Mouse (Mus musculus) MEL (cell line): ENCODE results near the gene Dapl1.

Source experiments
- CTCF ChIP-seq, 3 experiments: IDR thresholded peaks in 2 of 3; conservative IDR thresholded peaks in 1 of 3; 2 replicates each; pipeline ENCODE4 v1.5.1; 2011 to 2012; ENCODE audit warnings: low read length in 3 of 3, low read depth in 2 of 3, mild to moderate bottlenecking in 2 of 3, improper control_type of control experiment in 1 of 3, inconsistent platforms in 1 of 3, mixed read lengths in 1 of 3, moderate library complexity in 1 of 3; ENCODE audit not compliant: control insufficient read depth in 1 of 3, insufficient read depth in 1 of 3, poor library complexity in 1 of 3, severe bottlenecking in 1 of 3
- KAT2A ChIP-seq: conservative IDR thresholded peaks from 2 replicates; pipeline ENCODE4 v1.6.1; 2012; ENCODE audit warnings: low read depth, low read length, improper control_type of control experiment, inconsistent platforms
- MAFK ChIP-seq: IDR thresholded peaks from 2 replicates; pipeline ENCODE4 v1.6.1; 2011; ENCODE audit warnings: low read depth, mild to moderate bottlenecking, low read length, improper control_type of control experiment, borderline replicate concordance
- RAD21 ChIP-seq: IDR thresholded peaks from 2 replicates; pipeline ENCODE4 v1.6.1; 2011; ENCODE audit warnings: mild to moderate bottlenecking, low read depth, low read length, improper control_type of control experiment
- RCOR1 ChIP-seq: IDR thresholded peaks from 2 replicates; pipeline ENCODE4 v1.6.1; 2012; ENCODE audit warnings: low read depth, mild to moderate bottlenecking, inconsistent platforms, low read length, improper control_type of control experiment

- no peak for TF ChIP-seq CTCF (IDR thresholded peaks at IDR 0.05 in 2 of 3, conservative IDR thresholded peaks at IDR 0.05 in 1 of 3; ENCODE audit: control insufficient read depth in 1 of 3, insufficient read depth in 1 of 3, low read depth in 2 of 3, low read length in 3 of 3, poor library complexity in 1 of 3, severe bottlenecking in 1 of 3)
- TF ChIP-seq KAT2A = no peak
- no peak for TF ChIP-seq MAFK
- TF ChIP-seq RCOR1 = no peak
- TF ChIP-seq RAD21 = no peak
Measured at GRCm38 (mm10) chr2:59499717-59500116, 15.3 kb downstream of the Dapl1 start.
